Mouse (Mus musculus) frontal cortex, adult (tissue): ENCODE data around the gene Zfp9.

ENCODE experiments used
- ATAC-seq: cut with Nextera tagmentation; 2 replicates; pipeline ENCODE4 v1.9.2; 2017; ENCODE audit warnings: mild to moderate bottlenecking, moderate library complexity, mixed read lengths; ENCODE audit not compliant: low TSS enrichment

Zfp9 gene

DNA sequence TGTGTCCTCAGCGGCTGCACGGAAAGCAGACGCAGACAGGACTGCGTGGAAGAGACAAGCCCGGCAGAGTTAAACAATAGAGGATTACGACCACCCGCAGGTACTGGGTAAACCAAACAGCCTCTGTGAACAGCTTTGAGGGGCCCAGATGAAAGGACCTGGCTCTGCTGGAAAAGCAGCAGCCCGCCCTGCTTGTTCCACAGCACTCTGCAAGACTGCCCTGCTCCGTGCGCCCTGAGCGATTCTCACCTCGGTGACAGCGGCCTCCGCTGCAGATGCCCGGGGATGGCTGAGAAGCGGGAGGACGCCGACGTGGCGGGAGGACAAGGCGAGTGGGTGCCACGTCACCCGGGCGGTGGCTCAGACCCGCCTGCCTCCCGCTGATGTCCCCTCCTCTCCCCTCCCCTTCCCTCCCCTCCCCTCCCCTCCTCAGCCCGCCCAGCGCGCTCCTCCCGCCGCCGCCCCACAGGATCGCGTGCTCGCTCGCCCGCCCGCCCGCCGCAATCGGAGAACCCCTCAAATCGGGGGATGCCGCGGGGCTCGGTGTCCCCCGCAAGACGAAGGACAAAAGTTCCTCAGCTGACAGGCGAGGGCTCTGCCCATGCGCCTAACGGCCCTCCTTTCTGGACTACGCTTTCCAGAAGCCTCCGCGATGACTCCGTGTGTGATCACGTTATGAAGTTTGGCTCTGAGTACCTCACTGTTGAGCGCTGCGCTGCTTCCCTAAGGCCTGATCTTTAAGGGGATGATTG lies at the start of gene Zfp9:
Zfp9 (minus strand) TSS at position 364 of the 752 bp plus-strand sequence.
- peak; percentile 90 for ATAC-seq

DNA sequence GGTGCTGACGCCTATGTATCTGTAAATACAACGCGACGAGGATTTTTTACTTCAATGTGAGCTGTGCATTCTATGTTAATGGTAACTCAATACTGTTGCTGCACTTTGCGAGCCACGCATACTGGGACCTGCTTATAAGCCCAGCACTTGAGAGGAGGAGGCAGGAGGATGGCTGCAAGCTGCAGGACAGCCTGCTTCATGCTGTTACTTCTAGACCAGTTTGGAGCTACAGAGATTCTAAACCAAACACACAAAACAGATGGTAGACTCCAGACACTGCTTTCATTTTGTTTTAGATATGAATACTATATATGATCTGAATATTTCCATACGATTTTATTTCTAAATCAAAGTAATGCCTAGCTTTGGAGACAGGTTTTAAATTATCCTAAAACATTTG lies 41.5 kb upstream of the Zfp9 start:
- peak; percentile 65; the same call in 1 of the 2 replicates for ATAC-seq

DNA sequence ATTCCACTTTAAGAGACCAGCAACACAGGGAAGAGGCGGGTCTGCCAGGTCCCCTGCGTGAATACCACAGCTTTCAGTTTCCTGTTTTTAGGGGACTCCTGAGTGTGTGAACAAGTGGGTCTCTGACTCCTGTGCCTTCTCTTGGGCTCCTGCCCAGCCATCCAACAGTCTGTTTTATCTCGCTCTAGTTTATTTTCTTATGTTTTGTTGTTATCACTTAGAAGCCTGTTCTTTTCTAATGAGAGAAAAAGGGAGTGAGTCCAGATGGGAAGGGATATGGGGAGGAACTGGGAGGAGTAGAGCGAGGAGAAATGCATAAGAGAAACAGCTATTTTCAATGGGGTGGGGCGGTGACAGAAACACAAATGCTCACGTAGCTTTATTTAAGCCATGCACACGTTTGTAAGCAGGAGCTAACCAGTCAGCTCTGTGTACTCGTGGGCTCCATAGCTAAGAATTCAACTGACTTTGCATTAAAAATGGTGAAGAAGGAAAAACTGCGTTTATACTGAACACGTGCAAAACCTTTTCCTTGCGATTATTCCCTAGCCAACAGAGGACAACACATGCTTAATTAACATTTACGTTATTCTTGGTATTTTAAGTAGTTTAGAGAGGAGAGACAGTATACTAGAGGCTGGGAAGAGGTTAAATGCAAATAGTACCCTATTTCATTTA lies 34.4 kb upstream of the Zfp9 start:
- ATAC-seq, result no peak

- ATAC-seq, result no peak
Measured at GRCm38 (mm10) chr6:118499010-118499409, 19.9 kb upstream of the Zfp9 start.

- ATAC-seq, result no peak
Measured at GRCm38 (mm10) chr6:118482125-118482524, 3.0 kb upstream of the Zfp9 start.

DNA sequence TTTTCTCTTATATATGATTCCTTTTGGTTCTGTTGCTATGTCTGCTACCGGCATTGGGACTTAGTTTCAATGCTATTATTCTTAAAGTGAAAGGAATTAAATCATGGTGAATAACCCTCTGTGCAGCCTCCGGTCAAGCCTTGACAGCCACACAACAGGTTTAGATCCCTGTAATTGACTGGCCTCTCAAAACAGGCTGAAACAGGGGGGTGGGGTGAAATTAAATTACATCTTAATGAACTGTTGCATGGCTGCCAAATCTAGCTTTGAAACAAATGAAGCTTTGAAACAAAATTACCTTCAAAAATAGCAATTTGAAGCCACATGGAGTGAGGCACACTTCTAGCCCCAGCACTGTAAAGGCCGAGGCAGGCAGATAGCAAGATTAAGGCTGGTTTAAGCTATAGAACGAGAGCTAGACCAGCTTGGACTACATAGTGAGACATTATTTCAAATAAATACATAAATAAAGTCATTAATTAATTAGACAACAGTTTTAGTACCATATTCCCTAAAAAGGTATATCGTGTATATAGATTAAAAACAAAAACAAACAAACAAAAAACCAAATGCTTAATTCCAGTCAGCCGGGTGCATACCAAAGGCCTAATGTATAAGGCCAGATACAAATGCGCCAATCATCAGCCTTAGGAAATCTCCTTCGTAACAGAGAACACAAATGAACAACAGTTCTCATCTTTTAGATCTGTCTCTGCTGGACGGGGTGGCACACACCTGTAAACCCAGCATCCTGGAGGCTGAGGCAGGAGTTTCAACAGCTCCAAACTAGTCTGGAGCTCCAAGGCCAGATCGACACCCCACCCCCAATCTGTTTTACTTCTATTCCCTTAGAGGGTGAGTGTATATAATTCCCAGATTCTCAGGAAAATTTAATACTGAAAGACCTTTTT lies 990 bp downstream of the Zfp9 start:
- 0 out of 2 replicates have a peak, but pooled peaks have one; percentile 5 for ATAC-seq

GRCm38 (mm10) chr6:118462069-118462705 lies 16.9 kb downstream of the Zfp9 start:
- ATAC-seq, result no peak

GRCm38 (mm10) chr6:118457726-118458125 lies 21.4 kb downstream of the Zfp9 start:
- no peak for ATAC-seq

DNA sequence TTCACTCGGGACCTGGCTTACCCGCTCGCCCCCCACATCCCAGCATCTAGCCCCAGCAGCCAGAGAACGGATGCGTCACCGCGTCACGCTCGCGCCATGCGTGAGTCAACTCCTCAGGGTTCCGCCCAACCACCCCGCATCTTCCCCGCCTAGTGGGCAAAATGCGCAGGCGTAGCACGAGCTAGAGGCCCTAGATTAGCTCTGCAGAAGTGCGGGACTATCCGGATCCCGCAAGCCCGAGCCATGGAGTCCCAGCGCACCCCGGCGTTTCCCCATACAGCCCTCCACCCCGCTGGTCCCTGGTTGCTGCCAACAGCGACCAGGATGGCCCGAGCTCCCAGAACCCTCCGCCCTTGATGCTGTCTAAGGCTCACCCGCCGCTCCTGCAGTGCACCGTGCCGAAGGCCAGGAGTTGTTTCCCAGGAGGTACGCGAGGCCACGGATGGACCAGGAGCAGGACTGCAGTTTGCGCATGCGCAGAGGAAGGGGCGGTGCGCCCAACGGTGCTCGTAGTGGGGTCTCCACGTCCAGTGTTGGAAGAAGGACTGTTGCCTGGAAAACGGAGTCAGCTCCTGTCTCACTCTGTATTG lies 24.0 kb downstream of the Zfp9 start, which contains the start of gene Zfp248:
Zfp248 (minus strand) TSS at position 487 of the 590 bp plus-strand sequence.
- ATAC-seq, result peak; percentile 97

DNA sequence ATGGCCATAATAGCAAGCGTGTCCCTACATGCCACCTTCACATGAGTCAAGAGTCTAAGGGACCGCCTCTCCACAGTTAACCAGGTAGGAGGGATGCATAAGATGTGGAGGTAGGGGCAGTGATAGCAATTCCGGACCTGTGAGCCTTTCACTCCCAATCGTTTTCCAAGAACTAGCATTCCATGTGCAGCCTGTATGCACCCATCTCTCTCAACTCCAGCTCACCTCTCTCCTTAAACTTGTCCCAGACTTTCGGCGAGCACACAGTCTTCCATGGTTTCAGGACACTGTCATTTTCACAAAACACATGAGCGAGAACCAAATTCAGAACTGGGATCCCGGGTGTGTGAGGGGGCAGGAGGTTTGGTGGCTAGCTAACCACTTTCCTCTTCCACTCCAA lies 24.7 kb downstream of the Zfp9 start:
- ATAC-seq, result peak; percentile 22

GRCm38 (mm10) chr6:118431502-118431901 lies 47.6 kb downstream of the Zfp9 start:
- ATAC-seq, result no peak

GRCm38 (mm10) chr6:118426666-118427065 lies 52.5 kb downstream of the Zfp9 start:
- ATAC-seq, result no peak

GRCm38 (mm10) chr6:118419050-118419920 lies 59.8 kb downstream of the Zfp9 start, which contains the start of gene Bms1:
Gene Bms1 (minus strand): TSS chr6:118419474.
- ATAC-seq, result peak; percentile 98
